Mouse (Mus musculus): ENCODE measurements around the gene Prss34. TPM values are rescaled to one million over a fixed set of nuclear protein-coding genes. Genes with fewer than 3 reads are reported as not detected.

Gene Prss34
- total RNA-seq, 2 experiments from 2014 or later = not detected

GRCm38 (mm10) chr17:25294111-25294510 lies 4.1 kb upstream of the Prss34 start:
- ATAC-seq (replicated peaks; ENCODE audit: low FRiP score, low TSS enrichment, poor library complexity, severe bottlenecking) = no peak

- no peak for ATAC-seq (replicated peaks; ENCODE audit: low FRiP score, low TSS enrichment, poor library complexity, severe bottlenecking)
Observed at GRCm38 (mm10) chr17:25308346-25308745, 10.2 kb downstream of the Prss34 start, which contains the start of gene Prss28. Prss28 (plus strand) TSS chr17:25308646.

DNA sequence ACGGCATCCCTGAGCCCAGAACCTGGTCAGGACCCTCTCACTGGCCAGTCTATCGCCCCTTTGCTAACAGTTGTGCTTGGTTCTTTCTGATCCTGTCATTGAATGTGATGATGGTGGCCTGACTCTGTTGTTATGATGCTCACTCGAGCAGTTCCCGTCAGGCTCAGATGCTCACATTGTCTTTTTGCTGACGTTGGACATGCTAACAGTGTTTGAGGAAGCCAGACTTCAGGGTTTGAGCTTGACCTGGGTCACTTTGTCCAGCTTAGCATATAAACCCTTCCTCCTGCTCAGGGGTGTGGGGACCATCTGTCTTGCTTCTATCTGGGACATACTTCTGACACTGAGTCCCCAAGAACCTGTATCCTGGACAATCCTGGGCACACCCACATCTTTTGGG lies 20.2 kb downstream of the Prss34 start, which contains the start of gene Prss29:
Prss29 (plus strand) TSS at position 301 of the 400 bp plus-strand sequence.
- ATAC-seq (replicated peaks; ENCODE audit: low FRiP score, low TSS enrichment, poor library complexity, severe bottlenecking) = no peak

- ATAC-seq (replicated peaks; ENCODE audit: low FRiP score, low TSS enrichment, poor library complexity, severe bottlenecking) = no peak
Observed at GRCm38 (mm10) chr17:25320819-25321218, 22.6 kb downstream of the Prss34 start.

DNA sequence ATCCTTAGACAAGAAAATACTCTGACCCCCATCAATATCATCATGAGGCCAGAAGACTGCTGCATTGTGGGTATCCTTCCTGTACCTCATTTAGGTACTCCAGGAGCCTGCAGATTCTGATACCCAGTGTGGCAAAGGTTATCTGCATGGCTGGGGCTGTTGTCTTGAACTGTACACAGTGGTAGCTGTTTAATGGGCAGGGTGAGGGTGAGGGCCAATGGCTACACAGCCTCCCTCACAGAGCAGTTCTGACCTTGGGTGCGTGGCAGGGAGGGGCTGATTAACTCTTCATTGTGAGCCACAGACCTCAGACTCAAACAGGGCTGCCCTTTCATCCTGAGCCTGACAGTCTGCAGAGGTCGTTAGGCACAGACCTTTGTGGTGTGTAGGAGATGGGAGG lies 24.7 kb downstream of the Prss34 start:
- no peak for ATAC-seq (replicated peaks; ENCODE audit: low FRiP score, low TSS enrichment, poor library complexity, severe bottlenecking)

- no peak for ATAC-seq (replicated peaks; ENCODE audit: low FRiP score, low TSS enrichment, poor library complexity, severe bottlenecking)
Observed at GRCm38 (mm10) chr17:25332321-25332720, 34.1 kb downstream of the Prss34 start.

- ATAC-seq (replicated peaks; ENCODE audit: low FRiP score, low TSS enrichment, poor library complexity, severe bottlenecking) = peak; percentile 68
Observed at GRCm38 (mm10) chr17:25333943-25334342, 35.7 kb downstream of the Prss34 start.

DNA sequence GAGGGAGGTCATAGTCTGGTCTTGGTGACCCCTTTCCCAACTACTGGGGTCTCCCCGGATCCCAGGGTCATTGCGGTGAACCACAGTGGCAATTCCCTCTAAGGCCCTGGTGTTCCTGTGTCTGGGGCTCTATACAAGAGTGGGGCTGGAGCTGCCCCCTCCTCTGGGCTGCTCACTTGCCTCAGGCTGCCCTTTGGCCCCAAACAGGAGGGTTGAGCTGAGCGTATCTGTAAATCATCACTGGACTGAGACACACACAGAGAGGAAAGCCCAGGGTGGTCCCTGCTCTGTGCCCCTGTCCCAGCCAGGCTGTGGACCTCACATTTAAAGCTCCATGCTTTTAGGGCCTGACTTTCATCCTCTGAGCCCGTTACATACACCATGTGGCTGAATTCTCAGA lies 40.0 kb downstream of the Prss34 start:
- ATAC-seq (replicated peaks; ENCODE audit: low FRiP score, low TSS enrichment, poor library complexity, severe bottlenecking) = no peak

- no peak for ATAC-seq (replicated peaks; ENCODE audit: low FRiP score, low TSS enrichment, poor library complexity, severe bottlenecking)
Observed at GRCm38 (mm10) chr17:25340003-25340402, 41.8 kb downstream of the Prss34 start.

- no peak for ATAC-seq (replicated peaks; ENCODE audit: low FRiP score, low TSS enrichment, poor library complexity, severe bottlenecking)
Observed at GRCm38 (mm10) chr17:25341490-25341889, 43.3 kb downstream of the Prss34 start.

GRCm38 (mm10) chr17:25345462-25345861 lies 47.3 kb downstream of the Prss34 start, which contains the start of gene Tpsab1:
Tpsab1 (minus strand) TSS chr17:25345562.
- ATAC-seq (replicated peaks; ENCODE audit: low FRiP score, low TSS enrichment, poor library complexity, severe bottlenecking) = no peak

Other genes with a start within 250 kb of the Prss34 start
- gene Tmem204, start 214.8 kb upstream of the Prss34 start, total RNA-seq (2014; fragmentation: Nextera tagmentation) = not detected in 2 replicates
- not detected in 2 replicates for gene Tmem204, start 214.8 kb upstream of the Prss34 start, total RNA-seq (2017)
- gene Telo2, start 182.4 kb upstream of the Prss34 start, total RNA-seq (2014; fragmentation: Nextera tagmentation) = 53.3 and 77.5 TPM in 2 replicates
- gene Telo2, start 182.4 kb upstream of the Prss34 start, total RNA-seq (2017) = 38.5 and 38.9 TPM in 2 replicates
- gene Ptx4, start 177.6 kb upstream of the Prss34 start, total RNA-seq (2014; fragmentation: Nextera tagmentation) = not detected in 2 replicates
- gene Ptx4, start 177.6 kb upstream of the Prss34 start, total RNA-seq (2017) = 2.4 TPM in 1 of 2 replicates, not detected in the other
- gene Clcn7, start 165.0 kb upstream of the Prss34 start, total RNA-seq (2014; fragmentation: Nextera tagmentation) = 17.6 and 18.7 TPM in 2 replicates
- gene Clcn7, start 165.0 kb upstream of the Prss34 start, total RNA-seq (2017) = 5.9 and 10.9 TPM in 2 replicates
- 0.33 TPM in 1 of 2 replicates, not detected in the other for gene Ccdc154, start 135.9 kb upstream of the Prss34 start, total RNA-seq (2014; fragmentation: Nextera tagmentation)
- not detected in 2 replicates for gene Ccdc154, start 135.9 kb upstream of the Prss34 start, total RNA-seq (2017)
- gene Gm38655, start 122.9 kb upstream of the Prss34 start, total RNA-seq (2014; fragmentation: Nextera tagmentation) = not detected in 2 replicates
- gene Gm38655, start 122.9 kb upstream of the Prss34 start, total RNA-seq (2017) = not detected in 2 replicates
- 25.4 and 34.8 TPM in 2 replicates for gene BC003965, start 113.8 kb upstream of the Prss34 start, total RNA-seq (2014; fragmentation: Nextera tagmentation)
- gene BC003965, start 113.8 kb upstream of the Prss34 start, total RNA-seq (2017) = 16.3 and 18.3 TPM in 2 replicates
- 11.5 and 20.5 TPM in 2 replicates for gene Unkl, start 110.0 kb upstream of the Prss34 start, total RNA-seq (2014; fragmentation: Nextera tagmentation)
- 9.8 and 14.2 TPM in 2 replicates for gene Unkl, start 110.0 kb upstream of the Prss34 start, total RNA-seq (2017)
- gene Gnptg, start 58.3 kb upstream of the Prss34 start, total RNA-seq (2014; fragmentation: Nextera tagmentation) = 13.9 and 14.2 TPM in 2 replicates
- gene Gnptg, start 58.3 kb upstream of the Prss34 start, total RNA-seq (2017) = 10.9 and 12.9 TPM in 2 replicates
- 20.1 and 29.2 TPM in 2 replicates for gene Tsr3, start 58.2 kb upstream of the Prss34 start, total RNA-seq (2014; fragmentation: Nextera tagmentation)
- 33.3 and 33.7 TPM in 2 replicates for gene Tsr3, start 58.2 kb upstream of the Prss34 start, total RNA-seq (2017)
- 1.4 TPM in 1 of 2 replicates, not detected in the other for gene Baiap3, start 42.0 kb upstream of the Prss34 start, total RNA-seq (2014; fragmentation: Nextera tagmentation)
- 2.7 TPM in 1 of 2 replicates, not detected in the other for gene Baiap3, start 42.0 kb upstream of the Prss34 start, total RNA-seq (2017)
- gene Ube2i, start 23.8 kb upstream of the Prss34 start, total RNA-seq (2014; fragmentation: Nextera tagmentation) = 430 and 467 TPM in 2 replicates
- 338 and 373 TPM in 2 replicates for gene Ube2i, start 23.8 kb upstream of the Prss34 start, total RNA-seq (2017)
- gene Prss28, start 10.3 kb downstream of the Prss34 start, total RNA-seq (2014; fragmentation: Nextera tagmentation) = not detected in 2 replicates
- gene Prss28, start 10.3 kb downstream of the Prss34 start, total RNA-seq (2017) = not detected in 2 replicates
- not detected in 2 replicates for gene Prss29, start 20.3 kb downstream of the Prss34 start, total RNA-seq (2014; fragmentation: Nextera tagmentation)
- not detected in 2 replicates for gene Prss29, start 20.3 kb downstream of the Prss34 start, total RNA-seq (2017)
- not detected in 2 replicates for gene Tpsab1, start 47.2 kb downstream of the Prss34 start, total RNA-seq (2014; fragmentation: Nextera tagmentation)
- not detected in 2 replicates for gene Tpsab1, start 47.2 kb downstream of the Prss34 start, total RNA-seq (2017)
- gene Tpsb2, start 67.9 kb downstream of the Prss34 start, total RNA-seq (2014; fragmentation: Nextera tagmentation) = not detected in 2 replicates
- gene Tpsb2, start 67.9 kb downstream of the Prss34 start, total RNA-seq (2017) = not detected in 2 replicates
- gene Tpsg1, start 70.9 kb downstream of the Prss34 start, total RNA-seq (2014; fragmentation: Nextera tagmentation) = not detected in 2 replicates
- not detected in 2 replicates for gene Tpsg1, start 70.9 kb downstream of the Prss34 start, total RNA-seq (2017)
- gene Cacna1h, start 135.4 kb downstream of the Prss34 start, total RNA-seq (2014; fragmentation: Nextera tagmentation) = 0.67 and 3.8 TPM in 2 replicates
- 0.15 TPM in 1 of 2 replicates, not detected in the other for gene Cacna1h, start 135.4 kb downstream of the Prss34 start, total RNA-seq (2017)
- not detected in 2 replicates for gene Tekt4, start 156.2 kb downstream of the Prss34 start, total RNA-seq (2014; fragmentation: Nextera tagmentation)
- gene Tekt4, start 156.2 kb downstream of the Prss34 start, total RNA-seq (2017) = not detected in 2 replicates
- not detected in 2 replicates for gene Sstr5, start 198.9 kb downstream of the Prss34 start, total RNA-seq (2014; fragmentation: Nextera tagmentation)
- gene Sstr5, start 198.9 kb downstream of the Prss34 start, total RNA-seq (2017) = not detected in 2 replicates